Mouse (Mus musculus): ENCODE data around the gene Klhl26. TPM values are rescaled to one million over a fixed set of nuclear protein-coding genes. Genes with fewer than 3 reads are reported as not detected.
A peak's percentile ranks its signal among the peaks of the same experiment; 100 is the strongest.

The Klhl26 gene
- polyA plus RNA-seq (2014; fragmentation: Nextera tagmentation; extraction: Ambion mirVana): 9.2 and 10.1 TPM in 2 replicates

DNA sequence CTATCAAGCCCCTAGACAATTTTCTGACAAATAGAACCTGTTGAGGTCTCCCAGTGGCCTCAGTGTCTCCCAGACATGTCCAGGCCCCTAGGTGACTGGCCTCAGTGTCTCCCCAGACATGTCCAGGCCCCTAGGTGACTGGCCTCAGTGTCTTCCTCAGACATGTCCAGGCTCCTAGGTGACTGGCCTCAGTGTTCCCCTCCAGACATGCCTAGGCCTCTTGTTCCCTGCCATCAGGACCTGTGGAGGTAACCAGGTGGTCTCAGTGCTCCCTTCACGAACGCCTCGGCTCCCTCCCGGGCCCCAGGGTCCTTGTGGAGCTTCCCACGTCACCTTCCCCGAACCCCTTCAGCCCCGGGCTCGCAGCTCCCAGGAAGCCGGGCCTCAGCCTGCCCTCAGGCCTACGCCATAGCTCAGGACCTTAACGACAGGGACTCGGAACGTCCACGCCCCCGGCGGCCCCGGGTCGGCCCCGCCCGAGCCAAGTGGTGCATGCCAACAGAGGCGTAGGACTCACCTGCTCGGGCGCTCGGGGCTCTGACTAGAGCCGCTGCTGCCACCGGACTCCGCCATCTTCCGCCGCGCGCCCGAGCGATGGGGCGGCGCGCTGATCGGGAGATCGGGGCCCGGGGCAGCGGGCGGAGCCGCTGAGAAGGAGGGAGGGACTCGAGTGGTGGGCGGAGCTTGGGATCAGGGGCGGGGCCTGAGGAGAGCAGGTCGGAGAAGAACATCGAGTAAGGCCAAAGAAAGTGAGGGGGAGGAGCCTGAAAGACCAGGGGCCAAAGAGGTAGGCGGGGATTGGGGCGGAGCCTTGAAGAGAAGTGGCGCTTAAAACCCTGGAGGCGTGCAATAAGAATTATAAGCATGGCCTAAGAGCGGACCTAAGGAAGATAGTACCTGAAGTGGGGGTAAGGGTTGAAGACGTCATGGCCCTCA, at the start of gene Klhl26:
Klhl26 (minus strand) TSS at position 636 of the 936 bp plus-strand sequence.
- H3K4me1 ChIP-seq (ENCODE audit: control insufficient read depth, insufficient read depth, low read length): peaks cover 9% of the 10 kb centered on the region
- H3K27ac ChIP-seq (ENCODE audit: low read depth, low read length): peak within 1 kb of the TSS; percentile 68
- H3K9ac ChIP-seq (ENCODE audit: low read depth, low read length): peak within 1 kb of the TSS; percentile 94
- ATAC-seq (replicated peaks; ENCODE audit: insufficient number of reproducible peaks, low FRiP score, low TSS enrichment): peak; percentile 89
- peak within 1 kb of the TSS; percentile 85 for H3K4me3 ChIP-seq (ENCODE audit: low read depth, low read length)
- no peaks in the 10 kb centered on the region for H3K9me3 ChIP-seq (replicated peaks; ENCODE audit: control insufficient read depth, low read length)
- H3K4me2 ChIP-seq: peak within 1 kb of the TSS; percentile 93
- peaks cover 15% of the 10 kb centered on the region; the same call in 1 of the 2 replicates for H3K27me3 ChIP-seq (ENCODE audit: control insufficient read depth, insufficient read depth, low read length)
- H3K36me3 ChIP-seq (ENCODE audit: control insufficient read depth, insufficient read depth, low read length): no peaks in the 10 kb centered on the region
- 0% methylated on average over 53 of the region's 53 CpGs for WGBS (ENCODE audit: insufficient replicate concordance)

- peaks cover 15% of the 10 kb centered on the region for H3K4me1 ChIP-seq (ENCODE audit: control insufficient read depth, insufficient read depth, low read length)
- no peaks in the 10 kb centered on the region; the same call in 1 of the 2 replicates for H3K36me3 ChIP-seq (ENCODE audit: control insufficient read depth, insufficient read depth, low read length)
- WGBS (ENCODE audit: insufficient replicate concordance): under 1% methylated on average over 51 of the region's 51 CpGs
- H3K4me2 ChIP-seq: peak overlapping the region; percentile 73
- H3K27ac ChIP-seq (ENCODE audit: low read depth, low read length): peak overlapping the region; percentile 82
- peak overlapping the region; percentile 77 for H3K4me3 ChIP-seq (ENCODE audit: low read depth, low read length)
- no peaks in the 10 kb centered on the region for H3K9me3 ChIP-seq (replicated peaks; ENCODE audit: control insufficient read depth, low read length)
- H3K27me3 ChIP-seq (ENCODE audit: control insufficient read depth, insufficient read depth, low read length): no peaks in the 10 kb centered on the region
- H3K9ac ChIP-seq (ENCODE audit: low read depth, low read length): peak overlapping the region; percentile 90
- ATAC-seq (replicated peaks; ENCODE audit: insufficient number of reproducible peaks, low FRiP score, low TSS enrichment): peak; percentile 74
Measured at GRCm38 (mm10) chr8:70522592-70523403, 46.0 kb upstream of the Klhl26 start.

DNA sequence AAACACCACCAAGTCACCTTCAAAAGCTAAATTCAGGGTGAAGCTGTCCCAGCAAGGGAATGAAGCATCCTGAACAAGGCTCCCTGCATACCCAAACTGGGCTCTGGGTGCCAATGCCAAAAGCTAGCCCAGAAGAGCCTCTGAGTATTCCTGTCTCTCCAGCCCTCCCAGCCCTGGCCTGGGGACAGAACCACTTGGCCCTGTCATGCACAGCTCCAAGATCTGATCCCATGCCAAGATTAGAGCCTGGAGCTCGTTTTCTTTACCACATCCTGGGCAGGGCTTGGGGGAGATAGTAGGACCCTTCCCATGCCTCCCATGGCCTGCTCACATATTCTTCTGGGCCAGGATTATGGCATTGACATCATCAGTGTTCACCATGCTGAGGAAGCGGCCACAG, 42.8 kb upstream of the Klhl26 start:
- Histone ChIP-seq H3K4me1 (ENCODE audit: control insufficient read depth, insufficient read depth, low read length) (0 out of 2 replicates have a peak, but pooled peaks cover 6% of the 10 kb centered on the region), H3K27ac (ENCODE audit: low read depth, low read length) (no peak overlapping the region), H3K27me3 (ENCODE audit: control insufficient read depth, insufficient read depth, low read length) (no peaks in the 10 kb centered on the region), H3K36me3 (ENCODE audit: control insufficient read depth, insufficient read depth, low read length) (peaks cover 2% of the 10 kb centered on the region; the same call in 1 of the 2 replicates), H3K9ac (ENCODE audit: low read depth, low read length) (no peak overlapping the region), H3K4me2 (no peak overlapping the region), H3K4me3 (ENCODE audit: low read depth, low read length) (no peak overlapping the region), H3K9me3 (replicated peaks; ENCODE audit: control insufficient read depth, low read length) (no peaks in the 10 kb centered on the region)
- ATAC-seq (replicated peaks; ENCODE audit: insufficient number of reproducible peaks, low FRiP score, low TSS enrichment): no peak
- WGBS (ENCODE audit: insufficient replicate concordance): 64% methylated on average over 2 of the region's 2 CpGs

DNA sequence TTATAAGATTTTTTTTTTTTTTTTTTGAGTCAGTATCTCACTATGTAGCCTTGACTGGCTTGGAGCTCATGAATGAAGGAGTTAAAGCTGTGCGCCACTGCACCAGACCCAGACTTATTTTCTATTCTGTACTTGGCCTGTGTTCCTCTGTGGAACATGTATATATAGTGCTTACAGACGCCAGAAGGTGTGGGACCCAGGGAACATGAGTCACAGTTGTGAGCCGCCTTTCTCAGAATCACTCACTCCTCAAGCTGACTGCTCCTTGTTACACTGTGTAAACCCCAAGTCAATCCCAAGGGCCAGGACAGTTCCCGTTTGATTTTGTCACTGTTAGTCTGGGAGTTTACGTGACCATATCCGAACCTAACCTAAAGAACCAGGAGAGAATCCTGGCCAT, 42.3 kb upstream of the Klhl26 start:
- no peaks in the 10 kb centered on the region for H3K9me3 ChIP-seq (replicated peaks; ENCODE audit: control insufficient read depth, low read length)
- no peak overlapping the region for H3K4me3 ChIP-seq (ENCODE audit: low read depth, low read length)
- no peak for ATAC-seq (replicated peaks; ENCODE audit: insufficient number of reproducible peaks, low FRiP score, low TSS enrichment)
- 89% methylated on average over 6 of the region's 6 CpGs for WGBS (ENCODE audit: insufficient replicate concordance)
- peaks cover 2% of the 10 kb centered on the region; the same call in 1 of the 2 replicates for H3K36me3 ChIP-seq (ENCODE audit: control insufficient read depth, insufficient read depth, low read length)
- H3K27me3 ChIP-seq (ENCODE audit: control insufficient read depth, insufficient read depth, low read length): no peaks in the 10 kb centered on the region
- no peak overlapping the region for H3K27ac ChIP-seq (ENCODE audit: low read depth, low read length)
- no peak overlapping the region for H3K9ac ChIP-seq (ENCODE audit: low read depth, low read length)
- no peak overlapping the region for H3K4me2 ChIP-seq
- H3K4me1 ChIP-seq (ENCODE audit: control insufficient read depth, insufficient read depth, low read length): 0 out of 2 replicates have a peak, but pooled peaks cover 6% of the 10 kb centered on the region

GRCm38 (mm10) chr8:70517940-70518643, 41.3 kb upstream of the Klhl26 start:
- Histone ChIP-seq H3K9me3 (replicated peaks; ENCODE audit: control insufficient read depth, low read length) (no peaks in the 10 kb centered on the region), H3K4me2 (no peak overlapping the region), H3K27me3 (ENCODE audit: control insufficient read depth, insufficient read depth, low read length) (no peaks in the 10 kb centered on the region), H3K4me1 (ENCODE audit: control insufficient read depth, insufficient read depth, low read length) (peaks cover 6% of the 10 kb centered on the region; the same call in 1 of the 2 replicates), H3K27ac (ENCODE audit: low read depth, low read length) (no peak overlapping the region), H3K9ac (ENCODE audit: low read depth, low read length) (no peak overlapping the region), H3K36me3 (ENCODE audit: control insufficient read depth, insufficient read depth, low read length) (peaks cover 2% of the 10 kb centered on the region; the same call in 1 of the 2 replicates), H3K4me3 (ENCODE audit: low read depth, low read length) (no peak overlapping the region)
- 73% methylated on average over 10 of the region's 10 CpGs for WGBS (ENCODE audit: insufficient replicate concordance)
- no peak for ATAC-seq (replicated peaks; ENCODE audit: insufficient number of reproducible peaks, low FRiP score, low TSS enrichment)

DNA sequence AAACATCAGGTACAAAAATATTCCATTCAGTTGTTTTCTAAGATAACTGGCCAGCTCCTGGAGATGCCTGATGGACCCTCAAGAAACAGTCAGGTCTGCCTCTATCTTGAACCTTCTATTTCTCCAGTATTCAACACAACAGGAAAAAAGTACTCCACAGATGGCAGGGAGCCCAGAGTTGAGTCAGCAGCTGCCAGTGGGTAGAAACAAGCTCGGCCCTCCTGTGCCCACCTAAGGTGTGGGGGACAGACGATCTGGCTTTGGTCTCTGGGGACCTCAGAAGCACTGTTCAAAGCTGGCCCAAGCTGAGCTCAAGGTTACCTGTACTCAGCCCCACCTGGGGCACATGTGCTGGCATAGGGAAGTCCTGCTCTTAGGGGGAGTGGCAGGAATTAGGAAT, 36.7 kb upstream of the Klhl26 start:
- no peaks in the 10 kb centered on the region for H3K9me3 ChIP-seq (replicated peaks; ENCODE audit: control insufficient read depth, low read length)
- no peaks in the 10 kb centered on the region for H3K27me3 ChIP-seq (ENCODE audit: control insufficient read depth, insufficient read depth, low read length)
- no peak for ATAC-seq (replicated peaks; ENCODE audit: insufficient number of reproducible peaks, low FRiP score, low TSS enrichment)
- 89% methylated on average over 2 of the region's 2 CpGs for WGBS (ENCODE audit: insufficient replicate concordance)
- peaks cover 10% of the 10 kb centered on the region for H3K4me1 ChIP-seq (ENCODE audit: control insufficient read depth, insufficient read depth, low read length)
- H3K36me3 ChIP-seq (ENCODE audit: control insufficient read depth, insufficient read depth, low read length): peaks cover 7% of the 10 kb centered on the region
- no peak overlapping the region for H3K4me3 ChIP-seq (ENCODE audit: low read depth, low read length)
- no peak overlapping the region for H3K4me2 ChIP-seq
- no peak overlapping the region; the same call in 1 of the 2 replicates for H3K9ac ChIP-seq (ENCODE audit: low read depth, low read length)
- no peak overlapping the region for H3K27ac ChIP-seq (ENCODE audit: low read depth, low read length)

DNA sequence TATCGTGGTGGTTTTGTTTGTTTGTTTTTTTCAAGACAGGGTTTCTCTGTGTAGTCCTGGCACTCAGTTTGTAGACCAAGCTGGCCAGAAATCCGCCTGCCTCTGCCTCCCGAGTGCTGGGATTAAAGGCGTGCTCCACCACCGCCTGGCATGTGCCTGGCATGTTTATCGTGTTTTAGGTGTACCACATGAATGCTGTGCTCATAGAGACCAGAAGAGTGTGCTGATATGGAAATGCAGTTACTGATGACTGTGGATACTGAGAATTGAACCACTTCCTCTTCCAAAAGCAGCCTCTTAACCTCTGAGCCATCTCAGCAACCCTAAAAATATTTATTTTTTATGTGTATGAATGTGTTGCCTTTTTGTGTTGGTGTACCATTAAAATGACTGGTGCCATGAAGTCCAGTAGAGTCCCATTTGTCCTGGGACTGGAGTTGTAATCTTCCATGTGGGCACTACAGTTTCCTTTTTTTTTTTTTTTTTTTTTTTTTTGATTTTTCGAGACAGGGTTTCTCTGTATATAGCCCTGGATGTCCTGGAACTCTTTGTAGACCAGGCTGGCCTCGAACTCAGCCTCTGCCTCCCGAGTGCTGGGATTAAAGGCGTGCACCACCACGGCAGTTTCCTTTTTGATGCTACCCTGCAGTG, 35.6 kb upstream of the Klhl26 start:
- no peak overlapping the region for H3K4me2 ChIP-seq
- no peak overlapping the region for H3K27ac ChIP-seq (ENCODE audit: low read depth, low read length)
- H3K9me3 ChIP-seq (replicated peaks; ENCODE audit: control insufficient read depth, low read length): no peaks in the 10 kb centered on the region
- WGBS (ENCODE audit: insufficient replicate concordance): 93% methylated on average over 11 of the region's 11 CpGs
- H3K27me3 ChIP-seq (ENCODE audit: control insufficient read depth, insufficient read depth, low read length): no peaks in the 10 kb centered on the region
- H3K36me3 ChIP-seq (ENCODE audit: control insufficient read depth, insufficient read depth, low read length): peaks cover 12% of the 10 kb centered on the region
- no peak overlapping the region for H3K4me3 ChIP-seq (ENCODE audit: low read depth, low read length)
- ATAC-seq (replicated peaks; ENCODE audit: insufficient number of reproducible peaks, low FRiP score, low TSS enrichment): no peak
- H3K4me1 ChIP-seq (ENCODE audit: control insufficient read depth, insufficient read depth, low read length): peaks cover 11% of the 10 kb centered on the region
- H3K9ac ChIP-seq (ENCODE audit: low read depth, low read length): no peak overlapping the region

Data from heart, embryonic 11.5 days (tissue).